12 mouse cellular contexts compared by ENCODE assay signal in the genomic region with DNA sequence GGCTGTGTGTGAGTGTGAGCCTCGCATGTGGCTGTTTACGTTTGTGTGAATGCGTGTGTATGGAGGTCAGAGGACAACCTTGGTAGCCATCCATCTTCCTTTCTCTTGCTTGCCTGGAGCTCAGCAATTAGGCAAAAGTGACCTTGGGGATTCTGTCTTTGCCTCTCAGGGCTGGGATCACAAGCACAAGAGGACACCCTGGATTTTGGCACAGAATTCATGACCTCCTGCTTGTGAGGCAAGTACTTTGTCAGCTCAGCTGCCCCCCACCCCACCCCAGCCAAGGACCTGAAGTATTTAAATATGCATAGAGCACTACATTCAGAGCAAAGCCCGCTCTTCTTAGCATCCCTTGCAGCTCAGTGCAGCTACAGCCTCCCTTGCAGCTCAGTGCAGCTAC.
A peak's percentile ranks its signal among the peaks of the same experiment; 100 is the strongest.
DNase-seq lines count a peak whose midpoint lies in the region.
"Had no signal": no experiment of that assay in that cellular context is flagged by ENCODE, and none has a peak within 500 bp of the region (broad histone marks: within the 10 kb centered on the region; RNA-seq: fewer than 3 reads in every experiment).

No protein-coding gene starts in this region.

- peak; percentile 50 for DNase-seq in adrenal gland, adult 2 months
- DNase-seq in adrenal gland, adult 18-20 months (ENCODE audit: low spot score in 2 of 2) = no peak
- peak; percentile 58 for DNase-seq in adrenal gland, postnatal 14 days
- no peak for DNase-seq in adrenal gland, adult 8-10 months
- peak; percentile 22 to 54 for DNase-seq in adrenal gland, postnatal 36 days
- no peak for DNase-seq in natural killer cell, adult 2 months (ENCODE audit: low spot score in 2 of 2)
- DNase-seq: cerebellum, adult 11-12 months; cerebellum, adult 2 months; cerebellum, adult 9-10 months; cerebellum, postnatal 10 days; cerebellum, postnatal 25 days; forebrain, postnatal 0 days had no signal

Comparison
In these comparisons a context has a peak if more than half of its experiments do, and no peak if none do; other contexts are left out.
1. DNase-seq: peak in adrenal gland, adult 2 months (single experiment), adrenal gland, postnatal 14 days (single experiment) and adrenal gland, postnatal 36 days (2 of 2); none in adrenal gland, adult 18-20 months (0 of 2), adrenal gland, adult 8-10 months (single experiment) and natural killer cell, adult 2 months (0 of 2).